Mouse (Mus musculus) frontal cortex, postnatal 25 days (tissue): ENCODE data around the gene Flot1.

Source experiments
- DNase-seq, 2 experiments: peaks; one replicate each; pipeline ENCODE4 v3.0.0; 2022; ENCODE audit warnings: low spot score in 2 of 2

Gene Flot1

GRCm38 (mm10) chr17:35810900-35811648 lies 12.0 kb upstream of the Flot1 start:
- no peak for DNase-seq

GRCm38 (mm10) chr17:35812307-35812706 lies 10.7 kb upstream of the Flot1 start:
- no peak for DNase-seq

- DNase-seq = no peak
Observed at GRCm38 (mm10) chr17:35812736-35813135, 10.3 kb upstream of the Flot1 start.

GRCm38 (mm10) chr17:35813245-35813647 lies 9.8 kb upstream of the Flot1 start:
- peak; percentile 30 to 48 for DNase-seq

- no peak for DNase-seq
Observed at GRCm38 (mm10) chr17:35813653-35814052, 9.4 kb upstream of the Flot1 start.

GRCm38 (mm10) chr17:35814678-35815077 lies 8.4 kb upstream of the Flot1 start:
- no peak for DNase-seq

GRCm38 (mm10) chr17:35815836-35816235 lies 7.2 kb upstream of the Flot1 start:
- DNase-seq = no peak

GRCm38 (mm10) chr17:35816686-35817085 lies 6.3 kb upstream of the Flot1 start:
- no peak for DNase-seq

- DNase-seq = no peak
Observed at GRCm38 (mm10) chr17:35817226-35817625, 5.8 kb upstream of the Flot1 start.

GRCm38 (mm10) chr17:35820111-35820510 lies 2.9 kb upstream of the Flot1 start:
- DNase-seq = no peak

- DNase-seq = peak; percentile 50 to 52
Observed at GRCm38 (mm10) chr17:35821439-35822430, 1.3 kb upstream of the Flot1 start, which contains the start of gene Ier3. Gene Ier3 (plus strand): TSS chr17:35821684.

GRCm38 (mm10) chr17:35822564-35822963 lies 466 bp upstream of the Flot1 start:
- DNase-seq = no peak

GRCm38 (mm10) chr17:35824402-35824801 lies 1.4 kb downstream of the Flot1 start:
- DNase-seq = no peak

GRCm38 (mm10) chr17:35825109-35825850 lies 2.2 kb downstream of the Flot1 start:
- DNase-seq = no peak

GRCm38 (mm10) chr17:35829737-35830136 lies 6.7 kb downstream of the Flot1 start:
- DNase-seq = peak; percentile 72 to 77

- DNase-seq = no peak
Observed at GRCm38 (mm10) chr17:35832400-35833238, 9.6 kb downstream of the Flot1 start.

- no peak for DNase-seq
Observed at GRCm38 (mm10) chr17:35833239-35833751, 10.3 kb downstream of the Flot1 start.

GRCm38 (mm10) chr17:35833894-35834293 lies 10.9 kb downstream of the Flot1 start:
- DNase-seq = no peak

GRCm38 (mm10) chr17:35834696-35835422 lies 11.8 kb downstream of the Flot1 start:
- DNase-seq = no peak
